Comparison of ENCODE assay signal across 24 mouse cellular contexts in the genomic region with DNA sequence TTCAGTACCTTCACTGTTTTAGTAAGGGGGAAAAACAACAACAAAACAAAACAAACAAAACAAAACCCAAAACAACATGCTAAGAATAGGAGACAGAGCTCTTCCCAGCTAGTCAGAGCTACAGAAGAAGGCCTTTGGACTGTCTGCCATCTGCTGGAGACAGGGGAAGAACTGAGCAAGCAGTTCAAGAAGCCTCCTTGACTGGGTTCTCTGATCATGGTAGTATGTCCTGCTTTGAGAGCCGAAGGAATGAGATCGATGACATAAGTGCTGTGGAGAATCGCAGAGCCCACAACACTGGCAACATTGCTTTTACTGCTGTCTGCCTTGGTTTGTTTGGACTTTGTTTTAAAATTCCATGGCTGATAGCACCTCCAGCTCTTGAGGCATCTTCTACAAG.
"Had no signal": no experiment of that assay in that cellular context is flagged by ENCODE, and none has a peak within 500 bp of the region (broad histone marks: within the 10 kb centered on the region; RNA-seq: fewer than 3 reads in every experiment).

No protein-coding gene starts in this region.

- H3K27me3 ChIP-seq: heart, embryonic 13.5 days; heart, embryonic 15.5 days; hindbrain, embryonic 13.5 days; hindbrain, embryonic 15.5 days; kidney, embryonic 15.5 days; limb, embryonic 13.5 days had no signal

- DNase-seq: forebrain, postnatal 0 days; gastrocnemius, postnatal 14 days; gastrocnemius, postnatal 36 days; heart, adult 2 months; heart, postnatal 14 days; heart, postnatal 36 days; kidney, adult 11 months; kidney, adult 2 months; kidney, adult 9 months; kidney, postnatal 14 days; kidney, postnatal 36 days; layer of hippocampus, adult 9-11 months; layer of hippocampus, postnatal 36 days; left cerebral cortex, postnatal 4 days had no signal

- H3K9me3 ChIP-seq: heart, embryonic 13.5 days; heart, embryonic 15.5 days; hindbrain, embryonic 15.5 days; kidney, embryonic 15.5 days; limb, embryonic 13.5 days had no signal

- H3K4me1 ChIP-seq: heart, embryonic 15.5 days; hindbrain, embryonic 13.5 days; hindbrain, embryonic 15.5 days; kidney, embryonic 15.5 days; limb, embryonic 13.5 days had no signal

- H3K36me3 ChIP-seq: heart, embryonic 13.5 days; heart, embryonic 15.5 days; hindbrain, embryonic 13.5 days; hindbrain, embryonic 15.5 days; kidney, embryonic 15.5 days; limb, embryonic 13.5 days had no signal

- H3K4me3 ChIP-seq: heart, adult 2 months; heart, embryonic 13.5 days; heart, embryonic 15.5 days; hindbrain, embryonic 13.5 days; hindbrain, embryonic 15.5 days; kidney, embryonic 15.5 days; limb, embryonic 13.5 days had no signal

- H3K4me2 ChIP-seq: heart, embryonic 11.5 days; heart, embryonic 13.5 days; heart, embryonic 15.5 days; hindbrain, embryonic 13.5 days; hindbrain, embryonic 15.5 days; kidney, embryonic 15.5 days; limb, embryonic 13.5 days had no signal

- H3K27ac ChIP-seq: heart, adult 2 months; heart, embryonic 13.5 days; heart, embryonic 15.5 days; hindbrain, embryonic 13.5 days; hindbrain, embryonic 15.5 days; hindbrain, postnatal 0 days; kidney, embryonic 15.5 days; kidney, postnatal 0 days; limb, embryonic 13.5 days had no signal

- H3K9ac ChIP-seq: forebrain, postnatal 0 days; heart, embryonic 13.5 days; heart, embryonic 15.5 days; hindbrain, embryonic 13.5 days; hindbrain, embryonic 15.5 days; kidney, embryonic 15.5 days; limb, embryonic 13.5 days had no signal

- ATAC-seq: forebrain, postnatal 0 days; hindbrain, postnatal 0 days; intestine, embryonic 16.5 days had no signal
